Mouse (Mus musculus) ES-E14 (cell line): ENCODE results near the gene Mta2.

ENCODE experiments used
- CHD2 ChIP-seq: IDR thresholded peaks from 2 replicates; pipeline ENCODE4 v1.6.1; 2014; ENCODE audit warnings: mild to moderate bottlenecking, low read depth, low read length, inconsistent platforms
- HCFC1 ChIP-seq: IDR thresholded peaks from 2 replicates; pipeline ENCODE4 v1.6.1; 2012; ENCODE audit warnings: low read length, inconsistent platforms, borderline replicate concordance; ENCODE audit not compliant: insufficient read depth
- MAFK ChIP-seq: IDR thresholded peaks from 2 replicates; pipeline ENCODE4 v1.6.1; 2014; ENCODE audit warnings: mild to moderate bottlenecking, low read depth, low read length, inconsistent platforms; ENCODE audit not compliant: insufficient read depth
- ZNF384 ChIP-seq: IDR thresholded peaks from 2 replicates; pipeline ENCODE4 v1.6.1; 2012; ENCODE audit warnings: low read depth, low read length, inconsistent platforms

DNA sequence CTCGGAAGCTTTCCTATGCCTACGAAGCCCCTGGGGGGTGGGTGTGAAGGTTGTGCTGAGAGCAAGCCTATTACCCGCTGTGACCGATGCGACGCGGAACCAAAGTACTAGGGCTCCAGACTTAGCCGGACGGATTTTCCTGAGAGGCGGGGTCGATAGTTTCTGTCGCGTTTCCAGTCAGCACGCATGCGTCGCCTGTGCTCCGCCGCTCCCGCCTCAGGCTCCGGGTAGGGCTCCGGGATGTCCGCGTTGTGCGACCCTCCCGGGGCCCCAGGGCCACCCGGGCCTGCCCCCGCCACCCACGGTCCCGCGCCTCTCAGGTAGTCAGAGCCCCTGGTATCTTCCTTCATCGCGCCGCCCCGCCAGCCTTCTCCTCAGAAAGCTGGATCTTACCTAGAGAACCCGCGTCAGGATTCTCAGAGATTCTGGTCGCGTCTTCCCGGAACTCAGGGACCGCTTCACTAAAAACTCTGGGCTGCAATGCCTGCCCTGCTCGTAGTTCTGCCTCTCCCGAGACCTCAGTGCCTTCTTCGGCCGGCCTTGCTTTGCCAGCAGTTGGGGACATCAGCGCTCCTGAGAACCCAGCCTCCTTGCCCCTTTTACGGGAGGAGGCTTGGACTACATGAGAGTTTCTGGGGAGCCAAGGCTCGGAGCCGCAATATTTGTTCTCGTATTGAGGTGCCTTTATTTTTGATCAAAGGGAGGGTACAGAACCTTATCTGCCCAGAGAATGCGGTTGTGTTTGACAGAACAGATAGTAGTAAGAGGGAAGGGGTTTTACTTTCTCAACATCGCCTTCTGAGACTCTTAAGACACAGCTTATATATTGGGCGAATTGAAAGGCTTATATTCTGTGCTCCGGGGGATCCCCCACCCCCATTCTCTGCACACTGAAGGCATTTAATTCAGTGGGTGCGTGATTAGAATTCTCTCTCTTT is 48.6 kb upstream of the Mta2 start, which contains the start of gene Ints5:
- TF ChIP-seq CHD2 (no peak), HCFC1 (peak; percentile 84), ZNF384 (no peak), MAFK (no peak)
